Mouse (Mus musculus): ENCODE measurements at regions not wholly inside any gene's neighbourhood (a gene's known extent, or its start where the extent isn't known, plus 50 kb on each side); places are given as distances from the start of the nearest gene placed in this dataset.

DNA sequence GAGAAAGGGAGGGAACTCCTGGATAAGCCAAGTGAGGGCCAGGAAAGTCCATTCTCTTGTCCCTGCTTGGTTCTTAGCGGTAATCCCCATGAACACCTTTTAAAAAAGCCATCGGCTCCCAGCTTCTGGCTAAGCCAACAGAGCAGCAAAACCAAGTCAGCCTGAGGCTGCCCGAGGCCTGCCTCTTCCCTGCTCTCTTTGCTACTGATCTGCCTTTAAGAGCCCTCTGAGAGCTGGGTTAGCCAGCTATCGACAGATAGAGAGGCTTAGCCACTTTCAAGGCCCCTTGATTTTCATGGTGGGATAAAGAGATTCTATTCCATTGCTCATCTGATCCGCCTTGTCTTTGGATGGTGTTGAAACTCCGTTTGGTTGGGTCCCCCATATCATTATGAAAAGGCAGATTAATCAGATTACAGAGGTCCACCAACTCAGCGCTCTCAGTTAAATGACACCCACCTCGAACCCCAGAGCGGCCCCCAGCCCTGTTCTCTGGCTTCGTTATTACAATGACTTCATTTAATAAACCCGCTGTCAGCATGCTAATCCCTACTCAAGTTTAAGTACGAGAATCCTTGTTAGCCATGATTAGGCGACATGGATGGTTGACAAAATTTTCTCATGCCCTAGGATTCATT, 66.1 kb downstream of the Slc4a3 start:
- no peak for DNase-seq (ENCODE audit: low read depth, low spot score)

- DNase-seq (ENCODE audit: low read depth, low spot score) = no peak
Measured at GRCm38 (mm10) chr1:75613206-75613605, 67.1 kb downstream of the Slc4a3 start.

- no peak for DNase-seq (ENCODE audit: low read depth, low spot score)
Measured at GRCm38 (mm10) chr1:75616971-75617370, 70.9 kb downstream of the Slc4a3 start.

DNA sequence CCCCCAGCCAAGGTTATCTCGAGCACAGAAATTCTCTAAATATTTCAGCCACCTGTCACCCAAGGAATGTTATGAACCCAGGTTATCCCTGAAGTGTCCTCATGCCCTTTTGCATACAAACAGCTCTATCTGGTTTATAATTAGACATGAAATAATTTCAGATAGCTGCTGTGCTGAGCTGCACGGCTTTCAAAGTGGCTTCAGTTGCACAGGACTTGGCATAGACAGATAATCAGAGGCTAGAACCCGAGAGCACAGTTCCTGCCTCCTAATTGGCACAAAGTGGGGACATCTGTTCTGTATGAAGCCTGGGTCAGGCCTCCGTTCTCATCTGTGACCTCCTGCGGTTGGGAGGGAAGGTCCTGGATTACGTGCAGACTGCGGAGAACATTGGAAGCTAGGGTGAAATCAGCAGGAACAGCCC, 72.3 kb downstream of the Slc4a3 start:
- DNase-seq (ENCODE audit: low read depth, low spot score) = no peak

DNA sequence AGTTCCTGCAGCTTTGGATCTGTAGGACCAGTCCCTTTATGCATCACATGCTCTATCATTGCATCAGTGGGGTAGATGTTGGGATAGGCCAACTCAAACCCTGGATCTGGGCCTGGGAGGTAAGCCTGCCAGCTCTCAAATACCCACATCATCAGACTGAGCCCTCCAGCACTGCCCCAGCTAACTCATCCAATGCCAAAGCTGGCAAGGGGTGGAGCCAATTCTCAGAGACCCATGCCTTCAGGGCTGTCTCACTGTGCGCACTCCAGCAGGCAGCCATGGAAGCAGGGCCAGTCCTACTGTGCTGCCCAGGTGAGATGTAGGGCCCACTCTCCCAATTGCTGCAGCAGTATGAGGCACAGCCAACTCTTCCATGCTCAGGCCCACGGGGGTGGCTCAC, 84.2 kb downstream of the Slc4a3 start:
- no peak for DNase-seq (ENCODE audit: low read depth, low spot score)

DNA sequence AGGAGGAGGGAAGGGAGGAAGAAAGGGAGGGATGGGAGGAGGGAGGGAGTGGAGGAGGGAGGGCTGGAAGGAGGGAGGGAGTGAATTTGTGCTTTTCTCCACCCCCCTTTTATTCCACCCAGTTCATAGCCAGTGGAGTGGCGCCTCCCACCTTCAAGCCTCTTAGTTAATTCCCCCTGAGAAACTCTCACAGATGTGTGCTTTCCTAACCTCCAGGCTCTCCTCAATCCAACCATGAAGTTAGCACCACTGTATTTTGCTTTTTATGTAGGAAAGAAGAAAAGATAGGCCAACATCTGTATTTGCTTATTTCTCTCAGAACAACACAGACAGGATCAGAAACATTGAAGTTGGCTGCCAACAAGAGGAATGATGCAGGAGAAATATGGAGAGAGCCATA, 85.7 kb downstream of the Slc4a3 start:
- DNase-seq (ENCODE audit: low read depth, low spot score) = no peak

- no peak for DNase-seq (ENCODE audit: low read depth, low spot score)
Measured at GRCm38 (mm10) chr1:75635591-75635990, 89.5 kb downstream of the Slc4a3 start.

DNA sequence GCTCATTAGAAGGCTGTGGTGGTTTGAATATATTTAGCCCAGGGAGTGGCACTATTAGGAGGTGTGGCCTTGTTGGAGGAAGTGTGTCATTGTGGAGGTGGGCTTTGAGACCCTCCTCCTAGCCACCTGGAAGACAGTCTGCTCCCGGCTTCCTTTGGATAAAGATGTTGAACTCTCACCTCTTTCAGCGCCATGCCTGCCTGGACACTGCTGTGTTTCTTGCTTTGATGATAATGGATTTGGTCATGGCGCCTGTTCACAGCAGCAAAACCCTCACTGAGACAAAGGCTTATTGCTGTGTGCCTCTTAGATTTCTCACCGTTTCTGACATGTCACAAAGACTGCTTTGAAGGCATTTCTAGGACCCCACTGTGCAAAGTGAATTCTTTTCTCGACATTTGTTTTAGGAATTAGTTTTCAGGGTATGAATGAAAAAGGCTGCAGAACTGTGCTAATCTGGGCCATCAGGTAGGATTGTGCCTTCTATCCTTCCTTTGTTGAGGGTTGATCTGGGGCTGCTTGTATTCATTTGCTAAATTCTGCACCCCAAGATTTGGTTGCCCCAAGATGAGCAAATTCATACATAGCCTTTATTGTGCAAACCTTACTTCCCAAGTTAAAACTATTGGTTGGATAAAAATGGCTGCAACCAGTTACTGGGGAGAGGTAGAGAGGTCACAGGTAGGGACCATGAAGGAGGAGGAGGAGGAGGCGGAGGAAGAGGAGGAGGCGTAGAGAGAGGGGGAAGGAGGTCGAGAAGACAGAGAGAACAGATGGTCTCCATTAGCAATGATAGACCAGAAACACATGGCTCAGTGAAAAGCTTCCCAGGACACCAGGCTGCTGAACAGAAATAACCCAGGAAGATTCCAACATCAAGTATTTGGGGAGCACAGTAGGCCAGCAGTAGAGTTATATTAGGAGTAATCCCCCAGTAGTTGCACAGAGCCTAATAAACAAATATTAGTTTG, 93.2 kb downstream of the Slc4a3 start:
- no peak for DNase-seq (ENCODE audit: low read depth, low spot score)

DNA sequence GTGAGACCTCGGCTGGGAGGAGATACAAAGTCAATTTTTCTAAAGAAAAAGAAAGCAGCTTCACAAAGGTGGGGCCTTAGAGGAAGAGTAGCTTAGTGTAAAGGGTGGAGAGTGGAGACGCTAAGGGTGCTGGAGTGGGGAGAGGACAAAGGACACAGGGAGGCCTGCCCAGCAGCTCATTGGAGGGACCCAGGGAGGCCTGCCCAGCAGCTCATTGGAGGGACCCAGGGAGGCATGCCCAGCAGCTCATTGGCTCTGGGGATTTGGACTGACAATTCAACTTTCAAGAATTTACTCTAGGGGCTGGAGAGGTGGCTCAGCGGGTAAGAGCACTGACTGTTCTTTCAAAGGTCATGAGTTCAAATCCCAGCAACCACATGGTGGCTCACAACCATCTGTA, 96.4 kb downstream of the Slc4a3 start:
- no peak for DNase-seq (ENCODE audit: low read depth, low spot score)

GRCm38 (mm10) chr1:75652547-75652946, 106.5 kb downstream of the Slc4a3 start:
- DNase-seq (ENCODE audit: low read depth, low spot score) = no peak

GRCm38 (mm10) chr1:75652987-75653573, 107.0 kb downstream of the Slc4a3 start:
- DNase-seq (ENCODE audit: low read depth, low spot score) = no peak

DNA sequence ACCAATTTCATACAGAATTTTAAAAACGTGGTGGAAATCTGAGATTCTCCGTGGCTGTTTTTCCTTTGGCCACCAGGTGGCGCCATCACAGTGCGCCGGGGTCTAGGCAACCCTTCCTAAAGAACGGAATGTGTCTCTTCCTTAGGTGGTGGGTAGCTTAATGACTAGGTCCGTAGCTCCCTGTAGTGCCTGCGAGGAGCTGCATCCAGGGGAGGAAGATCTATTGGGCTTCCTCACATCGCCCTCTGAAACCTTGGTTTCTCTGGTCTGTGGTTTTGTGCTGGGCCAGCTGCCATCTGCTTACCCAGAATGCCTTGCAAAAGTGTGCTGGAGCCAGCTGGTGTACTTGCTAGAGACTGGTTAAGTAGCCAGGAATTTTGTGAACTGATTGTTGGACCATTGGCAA, 107.6 kb downstream of the Slc4a3 start:
- DNase-seq (ENCODE audit: low read depth, low spot score) = no peak

DNA sequence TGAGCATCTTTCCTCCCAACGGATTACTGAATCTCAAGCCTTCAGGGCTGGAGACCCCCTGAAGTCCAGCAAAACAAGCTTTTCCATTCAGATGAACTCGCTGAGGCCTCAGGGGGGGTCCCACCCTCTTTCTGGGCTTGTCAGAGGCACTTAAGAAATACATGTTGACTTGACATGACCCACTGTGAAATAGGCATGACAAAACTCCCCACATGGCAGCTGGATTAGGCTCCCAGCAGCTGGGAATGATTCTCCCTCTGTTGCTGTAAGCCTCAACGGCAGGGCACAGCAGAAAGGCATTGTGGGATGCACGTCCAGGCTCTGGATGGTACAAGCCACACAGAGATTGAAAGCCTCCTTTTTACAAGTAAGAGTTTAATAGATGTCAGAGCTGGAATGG, 110.5 kb downstream of the Slc4a3 start:
- no peak for DNase-seq (ENCODE audit: low read depth, low spot score)

- DNase-seq (ENCODE audit: low read depth, low spot score) = no peak
Measured at GRCm38 (mm10) chr1:75660336-75661100, 114.5 kb downstream of the Slc4a3 start.

- no peak for DNase-seq (ENCODE audit: low read depth, low spot score)
Measured at GRCm38 (mm10) chr1:75662141-75662990, 116.3 kb downstream of the Slc4a3 start.

- DNase-seq (ENCODE audit: low read depth, low spot score) = no peak
Measured at GRCm38 (mm10) chr1:75667736-75668269, 121.7 kb downstream of the Slc4a3 start.

DNA sequence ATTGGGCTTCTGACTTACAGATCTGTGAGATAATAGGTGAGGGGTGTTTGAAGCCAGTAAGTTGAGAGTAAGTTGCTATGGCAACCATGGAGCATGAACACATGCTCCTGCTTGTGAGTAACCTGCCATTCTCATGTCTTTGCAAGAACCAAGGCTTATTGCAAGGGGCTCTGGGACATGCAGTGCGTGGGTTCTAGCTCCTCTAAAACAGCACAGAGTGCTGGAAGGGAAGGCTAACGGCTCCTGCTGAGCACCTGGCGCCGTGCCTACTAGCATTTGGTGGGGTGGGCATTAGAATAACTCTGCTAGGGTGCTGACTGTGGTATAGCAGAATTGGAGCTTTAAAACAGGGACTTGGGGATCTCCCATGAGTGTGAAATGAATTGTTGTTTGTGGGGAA, 130.2 kb downstream of the Slc4a3 start:
- no peak for DNase-seq (ENCODE audit: low read depth, low spot score)

- no peak for DNase-seq (ENCODE audit: low read depth, low spot score)
Measured at GRCm38 (mm10) chr1:75677695-75678094, 131.6 kb downstream of the Slc4a3 start.

- no peak for DNase-seq (ENCODE audit: low read depth, low spot score)
Measured at GRCm38 (mm10) chr1:75678279-75678678, 132.2 kb downstream of the Slc4a3 start.

DNA sequence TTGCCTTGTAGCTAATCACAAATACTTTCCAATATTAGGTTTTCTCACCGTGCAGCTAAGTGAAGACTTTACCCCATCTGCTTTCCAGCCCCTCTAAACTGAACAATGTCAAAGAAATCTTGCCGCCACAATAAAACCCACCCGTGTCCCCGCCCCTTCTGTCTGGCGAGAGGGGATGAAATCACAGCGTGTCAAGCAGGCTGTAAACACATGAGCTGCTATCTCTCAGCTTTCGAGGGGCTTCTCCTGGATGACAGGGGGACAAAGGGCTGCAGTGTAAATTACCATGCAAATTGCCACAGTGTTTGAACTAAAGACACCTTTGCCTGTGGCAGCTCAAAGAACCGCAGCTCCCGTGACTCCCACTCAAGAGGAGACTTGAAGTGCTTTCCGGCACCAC, 134.3 kb downstream of the Slc4a3 start:
- DNase-seq (ENCODE audit: low read depth, low spot score) = no peak

DNA sequence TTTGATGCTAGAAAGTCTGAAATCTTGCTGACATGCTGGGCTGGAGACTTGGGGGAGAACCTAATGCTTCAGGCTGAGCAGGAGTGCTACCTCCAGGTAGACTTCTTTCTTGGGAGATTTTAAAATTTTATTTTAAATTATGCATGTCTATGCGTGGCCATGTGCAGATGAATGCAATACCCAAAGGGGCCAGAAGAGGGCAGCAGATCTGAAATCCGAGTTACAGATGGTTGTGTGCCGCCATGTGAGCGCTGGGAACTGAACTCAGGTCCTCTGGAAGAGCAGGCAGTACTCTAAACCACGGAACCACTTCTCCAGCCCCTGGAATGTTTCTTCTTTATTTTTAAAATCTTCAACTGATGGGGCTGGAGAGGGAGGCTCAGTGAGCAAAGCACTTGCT, 135.8 kb downstream of the Slc4a3 start:
- DNase-seq (ENCODE audit: low read depth, low spot score) = no peak
